Mouse (Mus musculus) embryo, embryonic 11 days (tissue): ENCODE measurements around the gene Gabbr2.

Source experiments
- DNase-seq: peaks from one replicate; pipeline ENCODE4 v3.0.0-alpha.2; 2015

Gene Gabbr2

GRCm38 (mm10) chr4:46754407-46755194 is 237.1 kb downstream of the Gabbr2 start:
- DNase-seq = no peak

DNA sequence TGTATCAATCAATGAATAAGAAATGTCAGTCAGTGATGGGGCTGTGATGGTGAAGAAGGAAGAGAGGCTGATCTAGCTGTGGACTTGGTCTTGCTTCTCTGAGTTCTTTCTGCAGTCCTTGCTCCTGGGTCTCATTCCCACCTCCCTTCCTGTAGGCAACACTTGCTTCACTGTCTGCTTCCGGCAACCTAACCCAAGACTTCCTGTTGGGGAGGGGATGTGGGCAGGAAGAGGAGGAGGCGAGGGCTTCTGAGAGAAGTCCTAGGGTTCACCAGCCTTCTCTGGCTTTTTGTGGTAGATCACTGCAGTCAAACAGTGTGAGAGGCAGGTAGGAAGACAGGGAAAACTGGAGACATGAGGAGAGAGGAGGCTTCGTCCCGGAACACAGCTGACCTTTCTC is 239.4 kb downstream of the Gabbr2 start:
- no peak for DNase-seq

- no peak for DNase-seq
Observed at GRCm38 (mm10) chr4:46749015-46749414, 242.7 kb downstream of the Gabbr2 start.

GRCm38 (mm10) chr4:46747007-46747746 is 244.5 kb downstream of the Gabbr2 start:
- DNase-seq = peak; percentile 26

- DNase-seq = no peak
Observed at GRCm38 (mm10) chr4:46745536-46745935, 246.1 kb downstream of the Gabbr2 start.

DNA sequence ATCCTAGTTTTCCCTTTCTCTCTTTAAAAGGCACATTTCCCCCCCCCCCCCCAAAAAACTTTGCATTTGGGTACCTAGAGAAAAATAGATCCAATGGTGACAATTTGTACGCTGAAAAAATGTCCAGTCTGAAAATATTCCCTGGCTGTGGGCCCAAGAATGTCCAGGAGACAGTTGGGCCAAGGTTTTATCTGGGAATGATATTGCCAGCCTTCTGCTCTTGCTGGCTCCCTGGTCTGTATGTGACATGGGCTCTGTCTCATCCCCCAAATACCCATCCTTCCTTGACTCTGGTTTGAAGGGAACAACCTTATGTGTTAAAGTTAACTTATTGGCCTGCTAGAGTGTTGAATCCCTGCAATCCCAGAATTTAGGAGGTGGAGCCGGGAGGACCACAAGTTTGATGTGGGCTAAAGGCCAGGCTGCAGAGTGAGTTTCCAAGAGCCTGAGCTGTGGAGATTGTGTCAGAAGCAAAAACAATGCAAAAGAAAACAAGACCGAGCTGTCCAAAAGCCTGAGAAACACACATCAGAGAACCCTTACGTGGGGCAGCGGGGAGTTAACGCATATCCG is 247.0 kb downstream of the Gabbr2 start:
- DNase-seq = no peak

DNA sequence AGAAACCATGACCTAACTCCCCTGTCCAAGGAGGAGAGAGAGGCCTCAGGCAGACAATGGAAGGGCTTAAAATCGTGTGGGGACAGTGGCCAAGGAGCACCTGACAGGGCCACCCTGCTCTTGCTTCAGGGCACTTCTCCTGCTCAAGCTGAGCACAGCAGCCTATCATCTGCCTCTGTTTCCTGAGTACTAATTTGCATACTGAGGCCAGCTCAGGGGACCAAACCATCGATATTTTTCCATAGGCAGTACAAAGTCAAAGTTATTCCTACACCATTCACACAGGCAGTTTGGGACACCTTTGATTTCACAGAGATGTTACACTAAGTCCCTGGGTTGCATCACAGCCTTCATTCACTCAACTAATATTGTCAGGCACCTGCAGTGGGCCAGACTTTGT is 249.1 kb downstream of the Gabbr2 start:
- no peak for DNase-seq

DNA sequence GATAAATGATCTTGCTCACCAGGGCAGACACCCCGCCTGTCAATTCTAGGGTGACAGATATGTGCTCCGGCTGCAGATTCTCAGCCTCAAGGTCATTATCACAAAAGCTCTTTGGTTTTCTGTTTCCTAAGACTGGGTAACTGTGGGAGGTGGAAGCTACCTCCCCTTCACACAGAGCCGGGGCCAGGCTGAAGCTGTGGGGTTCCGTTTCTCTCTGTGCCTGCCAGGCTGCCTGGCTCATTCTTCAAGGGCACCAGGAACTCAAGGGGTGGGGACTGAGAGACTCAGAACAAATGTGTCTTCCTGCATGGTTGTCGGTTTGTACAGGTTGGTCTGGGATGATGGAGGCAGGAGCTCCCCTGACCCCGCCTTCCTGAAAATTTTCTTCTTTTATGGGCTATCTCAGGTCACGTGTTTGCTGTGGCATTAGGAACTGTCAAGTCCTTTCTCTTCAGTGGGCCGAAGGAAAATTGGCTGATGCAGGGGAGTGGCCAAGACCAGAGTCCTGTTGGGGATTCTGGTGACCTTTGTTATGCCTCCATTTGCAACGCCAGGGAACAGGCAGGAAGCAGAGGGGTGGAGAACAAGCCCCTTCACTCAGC is 254.7 kb downstream of the Gabbr2 start:
- no peak for DNase-seq

DNA sequence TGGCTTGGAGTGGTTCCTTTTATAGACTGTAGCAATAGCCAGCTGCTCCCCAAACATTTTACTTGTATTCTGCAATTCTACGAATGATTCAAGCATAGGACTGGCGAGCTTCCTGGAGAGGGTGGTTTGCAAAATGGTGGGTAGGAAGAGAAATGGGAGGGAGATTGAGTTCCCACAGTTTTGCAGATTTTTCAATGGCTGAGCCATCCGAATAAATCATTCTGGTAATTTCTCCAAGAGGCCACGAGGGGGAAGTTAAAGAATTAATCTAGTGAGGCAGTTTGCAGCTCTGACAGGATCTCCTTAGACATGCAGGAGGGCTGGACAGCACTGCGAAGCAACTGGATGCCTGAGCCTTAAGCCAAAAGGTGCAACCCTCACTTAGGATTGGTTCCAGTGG is 256.8 kb downstream of the Gabbr2 start:
- peak; percentile 38 for DNase-seq

DNA sequence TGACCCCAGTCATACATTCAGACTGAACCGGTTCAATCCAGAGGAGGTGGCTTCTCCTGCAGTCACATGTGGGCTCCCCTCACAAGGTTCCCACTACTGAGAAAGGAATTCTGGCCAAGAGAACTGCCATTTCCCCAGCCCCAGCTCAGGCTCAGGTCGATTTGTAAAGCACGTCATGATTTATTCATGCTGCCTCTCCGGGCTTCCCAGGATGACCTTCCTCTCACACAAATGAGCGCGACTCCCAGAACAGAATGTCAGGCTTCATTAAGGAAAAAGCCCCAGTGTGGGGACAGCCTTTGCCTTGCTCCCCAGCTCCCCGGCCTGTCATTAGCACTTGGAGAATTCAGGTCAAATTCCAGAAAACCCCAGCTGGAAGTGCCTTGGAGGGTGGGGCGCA is 260.1 kb downstream of the Gabbr2 start:
- DNase-seq = peak; percentile 59

DNA sequence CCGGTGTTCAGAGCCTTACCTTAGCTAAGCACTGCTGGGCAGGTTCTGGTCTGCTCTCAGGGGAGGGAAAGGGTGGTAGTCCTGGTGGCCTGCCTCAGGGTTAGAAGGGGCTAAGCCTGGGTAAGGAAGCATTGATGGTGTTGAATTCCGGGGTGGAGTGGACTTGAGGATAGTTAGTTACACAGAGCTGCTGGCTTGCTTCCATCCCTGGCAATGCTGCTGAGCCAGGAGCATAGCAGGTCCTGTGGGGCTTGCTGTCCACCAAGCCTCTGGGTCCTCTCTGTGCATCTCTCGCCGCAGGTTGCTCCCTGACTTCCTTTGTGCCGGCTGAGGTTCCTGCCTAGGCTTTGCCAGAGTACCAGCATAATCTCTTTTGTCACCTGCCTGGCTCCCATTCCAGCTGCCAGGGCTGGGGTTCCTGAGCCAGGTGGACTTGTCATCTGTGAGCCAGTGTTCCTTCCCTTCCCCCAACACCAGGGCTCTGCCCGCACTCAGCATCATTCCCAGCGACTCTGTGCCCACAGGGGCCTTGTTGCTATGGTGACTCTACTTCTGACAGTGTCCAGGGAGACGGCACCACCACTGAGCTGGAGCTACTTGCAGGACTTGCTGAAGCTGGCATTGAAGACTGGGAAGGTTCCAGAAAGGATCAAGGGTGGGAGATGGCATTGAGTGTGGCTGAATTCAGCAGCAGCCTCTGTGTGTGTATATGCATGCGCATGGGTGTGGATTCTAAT is 262.2 kb downstream of the Gabbr2 start:
- no peak for DNase-seq

GRCm38 (mm10) chr4:46728231-46728630 is 263.4 kb downstream of the Gabbr2 start:
- DNase-seq = peak; percentile 53

GRCm38 (mm10) chr4:46727153-46727552 is 264.5 kb downstream of the Gabbr2 start:
- DNase-seq = no peak

GRCm38 (mm10) chr4:46720821-46721557 is 270.7 kb downstream of the Gabbr2 start:
- no peak for DNase-seq

DNA sequence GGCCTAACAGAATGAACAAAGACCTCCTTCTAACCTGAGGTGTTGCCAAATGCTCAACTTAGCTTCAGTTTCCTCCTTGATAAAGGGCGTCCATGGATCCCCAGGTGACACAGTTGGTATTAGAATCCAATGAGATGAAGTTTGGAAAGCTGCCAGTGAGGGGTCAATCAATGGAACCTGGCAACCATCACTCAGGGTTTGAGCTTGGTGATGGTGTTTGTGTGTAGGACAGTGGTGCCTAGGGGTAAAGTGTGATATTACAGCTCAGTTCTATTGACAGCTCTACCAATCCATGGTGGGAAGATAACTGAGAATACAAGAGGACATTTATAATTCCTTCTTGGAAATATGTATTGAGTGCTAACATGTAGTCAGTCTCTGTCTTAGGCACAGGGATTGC is 271.6 kb downstream of the Gabbr2 start:
- no peak for DNase-seq

GRCm38 (mm10) chr4:46718624-46719023 is 273.0 kb downstream of the Gabbr2 start:
- no peak for DNase-seq

DNA sequence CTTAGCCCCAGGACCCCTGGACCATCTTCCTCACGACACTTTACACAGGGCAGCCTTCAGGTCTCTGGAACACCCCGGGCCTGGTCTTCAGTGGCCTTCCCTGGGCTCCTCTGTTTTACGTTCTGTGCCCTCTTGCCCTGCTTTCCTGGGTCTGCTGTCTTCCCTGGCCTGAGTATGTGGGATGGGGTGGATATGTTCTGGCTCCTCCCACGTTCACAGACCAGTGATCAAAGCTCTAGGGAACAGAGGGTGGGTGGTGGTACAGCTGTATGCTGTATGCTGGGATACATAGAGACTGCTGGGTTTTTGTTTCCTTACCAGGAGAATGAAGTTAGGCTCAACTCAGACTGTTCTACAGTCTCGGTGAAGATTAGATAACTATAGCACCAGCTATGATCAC is 274.5 kb downstream of the Gabbr2 start:
- no peak for DNase-seq

DNA sequence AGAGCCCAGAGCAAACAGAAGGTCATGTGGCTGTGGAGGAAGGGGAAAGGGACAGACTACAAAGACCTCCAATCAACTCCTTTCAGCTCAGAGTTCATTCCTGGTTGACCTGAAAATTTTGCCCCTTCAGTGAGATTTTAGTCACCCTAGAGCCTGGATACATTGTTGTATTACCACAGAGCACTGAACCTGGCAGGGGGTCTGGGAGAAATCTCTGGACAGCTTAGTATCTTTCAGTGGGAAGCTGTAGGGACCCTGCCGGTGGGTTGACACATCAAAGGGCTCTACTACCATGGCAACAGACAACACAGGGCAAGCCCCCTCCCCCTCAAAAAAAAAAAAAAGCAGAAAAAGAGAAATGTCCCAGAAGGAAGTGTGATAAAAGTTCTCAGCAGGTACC is 275.3 kb downstream of the Gabbr2 start:
- peak; percentile 37 for DNase-seq

- DNase-seq = no peak
Observed at GRCm38 (mm10) chr4:46710523-46710922, 281.1 kb downstream of the Gabbr2 start.

DNA sequence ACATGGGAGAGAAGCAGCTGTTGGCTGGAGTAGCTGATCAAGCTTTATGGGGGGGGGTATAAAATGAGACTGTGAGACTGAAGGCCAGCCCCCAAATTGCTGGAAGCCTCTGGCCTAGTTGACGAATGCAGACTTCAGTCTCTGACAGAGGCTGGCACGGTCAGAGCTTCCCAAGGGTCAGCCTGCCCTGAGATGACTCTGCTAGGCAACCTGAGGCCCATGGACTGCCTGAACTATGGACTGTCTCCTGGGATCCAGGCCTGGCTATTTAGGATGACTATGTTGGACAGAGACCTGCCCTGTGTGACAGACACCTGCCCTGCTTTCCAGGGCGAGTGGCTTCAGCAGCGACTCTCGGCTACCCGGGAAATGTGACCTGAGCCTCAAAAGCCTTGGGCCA is 281.7 kb downstream of the Gabbr2 start:
- DNase-seq = no peak

GRCm38 (mm10) chr4:46709492-46709891 is 282.2 kb downstream of the Gabbr2 start:
- DNase-seq = no peak

GRCm38 (mm10) chr4:46705739-46706138 is 285.9 kb downstream of the Gabbr2 start:
- no peak for DNase-seq
